Mouse (Mus musculus) inflammation-experienced regulatory T-cells, adult 6 months (primary cell): ENCODE measurements around the gene Itga5. TPM values are rescaled to one million over a fixed set of nuclear protein-coding genes. Genes with fewer than 3 reads are reported as not detected.
"Not testable (repeated sequence)": the region's sequence is repeated elsewhere in the genome, so short reads cannot be mapped to it uniquely, and the experiment has no call there.

ENCODE experiments used
- ATAC-seq: one replicate; pipeline ENCODE4 v1.8.0; 2017
- polyA plus RNA-seq, 3 experiments: library from polyadenylated mRNA; unstranded; fragments of 100-300 nt; shearing (Covaris generic); gene quantifications; one replicate each; pipeline ENCODE4 v1.2.1; 2017

Gene Itga5
- 1 to 10 TPM in 2 of 3 experiments, under 1 TPM in 1; 0.74 to 1.8 (median 1.5) TPM for polyA plus RNA-seq

GRCm38 (mm10) chr15:103366376-103367149 is at the start of gene Itga5:
TSS of gene Itga5 (minus strand) at chr15:103366763.
- peak; percentile 51 for ATAC-seq

GRCm38 (mm10) chr15:103405586-103405985 is 39.0 kb upstream of the Itga5 start:
- ATAC-seq, result not testable (repeated sequence)

GRCm38 (mm10) chr15:103401361-103401760 is 34.8 kb upstream of the Itga5 start:
- no peak for ATAC-seq

GRCm38 (mm10) chr15:103393577-103393976 is 27.0 kb upstream of the Itga5 start:
- ATAC-seq, result no peak

- no peak for ATAC-seq
Measured at GRCm38 (mm10) chr15:103388556-103389145, 22.1 kb upstream of the Itga5 start.

GRCm38 (mm10) chr15:103383771-103384488 is 17.4 kb upstream of the Itga5 start:
- no peak for ATAC-seq

GRCm38 (mm10) chr15:103382795-103383406 is 16.3 kb upstream of the Itga5 start:
- no peak for ATAC-seq

- ATAC-seq, result no peak
Measured at GRCm38 (mm10) chr15:103382075-103382474, 15.5 kb upstream of the Itga5 start.

GRCm38 (mm10) chr15:103378665-103379356 is 12.2 kb upstream of the Itga5 start:
- ATAC-seq, result no peak

GRCm38 (mm10) chr15:103377752-103378664 is 11.4 kb upstream of the Itga5 start:
- ATAC-seq, result no peak

GRCm38 (mm10) chr15:103376837-103377269 is 10.3 kb upstream of the Itga5 start:
- ATAC-seq, result no peak

- no peak for ATAC-seq
Measured at GRCm38 (mm10) chr15:103375112-103375800, 8.7 kb upstream of the Itga5 start.

- ATAC-seq, result no peak
Measured at GRCm38 (mm10) chr15:103372461-103372860, 5.9 kb upstream of the Itga5 start.

GRCm38 (mm10) chr15:103371741-103372140 is 5.2 kb upstream of the Itga5 start:
- ATAC-seq, result no peak

- ATAC-seq, result no peak
Measured at GRCm38 (mm10) chr15:103371208-103371607, 4.6 kb upstream of the Itga5 start.

GRCm38 (mm10) chr15:103370462-103370861 is 3.9 kb upstream of the Itga5 start:
- no peak for ATAC-seq

- ATAC-seq, result no peak
Measured at GRCm38 (mm10) chr15:103369123-103369522, 2.6 kb upstream of the Itga5 start.

- ATAC-seq, result no peak
Measured at GRCm38 (mm10) chr15:103368179-103368940, 1.8 kb upstream of the Itga5 start.

GRCm38 (mm10) chr15:103365471-103366375 is 840 bp downstream of the Itga5 start:
- ATAC-seq, result peak; percentile 86
